Mouse (Mus musculus) urinary bladder, postnatal 10 days (tissue): ENCODE measurements around the gene Ywhae.
"Not testable (repeated sequence)": the region's sequence is repeated elsewhere in the genome, so short reads cannot be mapped to it uniquely, and the experiment has no call there.

ENCODE experiments used
- DNase-seq: peaks from one replicate; pipeline ENCODE4 v3.0.0; 2022; ENCODE audit warnings: low spot score

Ywhae gene

GRCm38 (mm10) chr11:75732434-75733226 lies at the start of gene Ywhae:
TSS of gene Ywhae (plus strand) at chr11:75732869.
- DNase-seq, result peak; percentile 65

DNA sequence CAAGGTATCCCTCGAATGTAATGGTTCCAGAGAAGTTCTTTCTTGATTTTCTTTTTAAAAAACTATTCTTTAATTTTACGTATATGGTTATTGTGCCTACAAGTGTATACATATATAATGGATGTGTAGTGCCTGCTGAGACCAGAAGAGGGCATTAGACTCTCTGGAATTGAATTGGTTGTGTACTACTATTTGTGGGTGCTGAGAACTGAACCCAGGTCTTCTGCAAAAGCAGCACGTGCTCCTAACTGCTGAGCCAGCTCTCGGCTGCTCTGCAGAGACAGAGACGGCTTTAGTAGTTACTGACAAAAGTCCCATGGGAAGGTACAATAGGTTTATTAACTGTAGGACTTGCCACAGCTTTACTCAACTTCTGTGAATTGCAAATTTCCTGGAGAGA lies 48.2 kb upstream of the Ywhae start:
- no peak for DNase-seq

DNA sequence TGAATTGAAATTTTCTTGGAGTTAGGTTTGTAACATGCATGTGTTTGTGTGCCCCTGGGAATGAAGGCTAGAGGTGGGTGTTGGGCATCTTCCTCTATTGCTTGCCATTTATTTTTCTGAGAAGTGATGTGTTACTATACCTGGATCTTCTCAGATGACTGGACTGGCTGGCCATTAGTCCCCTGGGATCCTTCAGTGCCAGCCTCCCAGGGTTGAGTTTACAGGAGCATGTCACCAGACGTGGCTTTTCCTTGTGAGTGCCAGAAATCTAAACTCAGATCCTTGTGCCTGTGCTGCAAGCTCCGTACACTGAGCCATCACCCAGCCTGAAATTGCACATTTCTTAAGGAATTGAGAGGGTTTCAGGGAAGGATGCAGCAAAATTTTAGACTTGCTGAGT lies 47.7 kb upstream of the Ywhae start:
- no peak for DNase-seq

- DNase-seq, result no peak
These were observed 45.2 kb upstream of the Ywhae start for GRCm38 (mm10) chr11:75687343-75687993.

DNA sequence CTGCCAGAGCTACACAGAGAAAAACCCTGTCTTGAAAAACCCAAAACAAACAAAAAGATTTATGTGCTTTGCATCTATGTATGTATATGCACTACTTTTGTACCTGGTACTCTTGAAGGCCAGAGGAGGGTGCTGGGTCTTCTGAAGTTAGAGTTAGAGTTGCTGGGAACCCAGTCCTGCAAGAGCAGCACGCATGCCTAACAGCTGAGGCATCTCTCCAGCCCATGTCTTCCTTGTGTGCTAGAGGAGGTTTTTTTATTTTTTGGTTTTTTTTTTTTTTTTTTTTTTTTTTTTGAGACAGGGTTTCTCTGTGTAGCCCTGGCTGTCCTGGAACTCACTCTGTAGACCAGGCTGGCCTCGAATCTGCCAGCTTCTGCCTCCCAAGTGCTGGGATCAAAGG lies 44.5 kb upstream of the Ywhae start:
- DNase-seq, result no peak

DNA sequence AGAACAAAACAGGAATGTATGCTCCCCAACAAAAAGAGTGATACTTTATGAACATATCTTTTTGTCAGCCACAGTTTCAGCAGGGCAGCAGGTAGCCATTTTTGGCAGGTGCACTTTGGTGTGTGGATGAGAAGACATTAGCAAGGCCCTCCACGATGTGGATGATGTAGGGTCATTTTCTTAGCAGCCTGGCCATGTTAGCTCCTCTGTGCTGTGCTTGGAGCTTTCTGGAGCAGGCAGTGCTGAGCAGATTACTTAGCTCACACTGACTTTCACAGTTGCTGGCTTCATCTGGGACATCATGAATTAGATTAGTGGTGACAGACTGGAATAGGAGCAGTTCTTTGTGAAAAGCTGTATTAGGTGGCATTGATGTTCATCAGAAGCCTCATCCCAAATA lies 42.7 kb upstream of the Ywhae start:
- no peak for DNase-seq

DNA sequence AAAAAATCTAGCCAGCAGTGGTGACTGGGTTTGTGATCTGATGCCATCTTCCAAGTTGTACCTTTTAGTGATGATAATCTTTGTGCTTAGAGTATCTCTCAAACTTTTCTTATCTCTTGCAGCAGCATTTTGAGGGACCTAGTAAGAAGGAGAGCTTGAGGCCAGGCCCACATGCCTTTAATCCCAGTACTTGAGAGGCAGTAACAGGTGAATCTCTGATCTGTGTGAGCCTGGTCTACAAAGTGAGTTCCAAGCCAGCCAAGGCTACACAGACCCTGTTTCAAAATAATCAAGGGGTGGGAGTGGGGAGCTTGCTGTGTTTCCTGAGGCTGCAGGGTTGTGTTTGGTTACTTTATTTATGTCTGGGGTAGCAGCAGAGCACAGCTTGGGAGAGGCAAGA lies 41.6 kb upstream of the Ywhae start:
- DNase-seq, result no peak

GRCm38 (mm10) chr11:75693570-75693969 lies 39.1 kb upstream of the Ywhae start:
- no peak for DNase-seq

DNA sequence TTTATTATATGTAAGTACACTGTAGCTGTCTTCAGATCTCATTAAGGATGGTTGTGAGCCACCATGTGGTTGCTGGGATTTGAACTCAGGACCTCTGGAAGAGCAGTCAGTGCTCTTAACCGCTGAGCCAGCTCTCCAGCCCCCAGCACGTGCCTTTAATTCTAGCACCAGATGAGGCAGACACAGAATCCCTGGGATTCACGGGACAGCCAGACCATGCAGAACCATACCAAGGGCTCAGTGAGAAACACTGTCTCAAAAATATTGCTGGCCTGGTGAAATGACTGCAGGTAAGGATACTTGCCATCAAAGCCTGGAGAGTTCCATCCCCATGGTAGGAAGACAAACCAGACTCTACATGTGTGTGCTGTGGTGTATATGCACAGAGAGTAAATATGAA lies 35.2 kb upstream of the Ywhae start:
- DNase-seq, result not testable (repeated sequence)

- DNase-seq, result no peak
These were observed 32.1 kb upstream of the Ywhae start for GRCm38 (mm10) chr11:75700557-75700956.

- DNase-seq, result no peak
These were observed 29.9 kb upstream of the Ywhae start for GRCm38 (mm10) chr11:75702761-75703160.

DNA sequence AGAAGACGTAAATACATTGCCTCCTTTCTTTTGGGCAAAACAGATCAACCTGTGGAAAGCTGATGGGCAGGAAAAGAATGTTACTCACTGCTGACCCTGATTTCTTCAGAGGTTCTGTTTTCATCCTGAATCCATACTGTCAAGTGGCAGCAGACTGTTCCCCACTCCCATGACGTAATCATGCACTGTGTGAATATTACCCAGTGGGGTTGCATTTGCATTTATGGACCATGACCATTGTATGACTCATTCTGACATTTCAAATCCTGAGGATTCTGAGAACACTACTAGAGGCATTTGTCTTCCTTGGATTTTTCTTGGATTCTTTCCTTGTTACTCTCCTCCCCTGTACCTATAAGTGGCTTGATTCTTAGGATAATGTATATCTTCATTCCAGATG lies 28.9 kb upstream of the Ywhae start:
- DNase-seq, result no peak

DNA sequence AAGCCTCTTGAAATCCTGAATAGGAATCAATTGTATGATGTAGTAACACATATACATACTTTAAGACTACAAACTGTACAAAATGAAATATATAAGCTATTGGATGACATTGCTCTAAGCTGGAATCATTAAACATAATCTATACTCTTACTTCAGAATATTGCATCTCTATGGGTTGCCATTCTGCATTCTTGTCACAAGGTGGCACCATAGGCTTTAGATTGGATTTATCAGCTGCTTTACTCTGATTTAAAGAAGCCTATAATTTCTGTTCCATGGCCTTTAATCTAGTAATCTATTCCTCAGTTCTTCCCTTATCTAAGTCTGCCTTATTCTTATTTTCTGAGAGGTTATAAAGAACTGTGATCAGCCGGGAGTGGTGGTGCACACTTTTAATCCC lies 18.7 kb upstream of the Ywhae start:
- no peak for DNase-seq

- DNase-seq, result no peak
These were observed 17.1 kb upstream of the Ywhae start for GRCm38 (mm10) chr11:75715556-75715955.

DNA sequence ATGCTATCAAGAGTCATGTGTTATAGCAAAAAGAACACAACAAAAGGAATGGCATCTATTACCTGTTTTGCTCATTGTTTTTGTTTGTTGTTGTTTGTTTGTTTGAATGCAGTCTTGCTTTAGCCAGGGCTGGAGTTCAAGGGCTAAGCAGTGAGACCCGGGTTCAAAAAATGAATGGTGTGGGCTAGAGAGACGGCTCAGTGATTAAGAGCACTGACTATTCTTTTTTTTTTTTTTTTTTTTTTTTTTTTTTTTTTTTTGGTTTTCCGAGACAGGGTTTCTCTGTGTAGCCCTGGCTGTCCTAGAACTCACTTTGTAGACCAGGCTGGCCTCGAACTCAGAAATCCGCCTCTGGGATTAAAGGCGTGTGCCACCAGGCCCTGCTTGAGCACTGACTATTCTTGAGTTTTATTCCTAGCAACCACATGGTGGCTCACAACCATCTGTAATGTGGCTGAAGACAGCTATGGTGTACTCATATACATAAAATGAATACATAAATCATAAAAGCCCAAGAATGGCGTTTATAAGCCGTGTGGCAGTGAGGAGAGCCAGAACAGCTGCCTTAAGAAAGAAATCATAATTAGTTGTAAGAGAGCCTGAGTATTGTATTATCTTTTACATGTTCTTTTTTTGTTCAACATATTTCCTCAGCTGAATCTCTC lies 15.9 kb upstream of the Ywhae start:
- DNase-seq, result no peak

GRCm38 (mm10) chr11:75722339-75722738 lies 10.3 kb upstream of the Ywhae start:
- no peak for DNase-seq

GRCm38 (mm10) chr11:75727168-75727567 lies 5.5 kb upstream of the Ywhae start:
- DNase-seq, result no peak

DNA sequence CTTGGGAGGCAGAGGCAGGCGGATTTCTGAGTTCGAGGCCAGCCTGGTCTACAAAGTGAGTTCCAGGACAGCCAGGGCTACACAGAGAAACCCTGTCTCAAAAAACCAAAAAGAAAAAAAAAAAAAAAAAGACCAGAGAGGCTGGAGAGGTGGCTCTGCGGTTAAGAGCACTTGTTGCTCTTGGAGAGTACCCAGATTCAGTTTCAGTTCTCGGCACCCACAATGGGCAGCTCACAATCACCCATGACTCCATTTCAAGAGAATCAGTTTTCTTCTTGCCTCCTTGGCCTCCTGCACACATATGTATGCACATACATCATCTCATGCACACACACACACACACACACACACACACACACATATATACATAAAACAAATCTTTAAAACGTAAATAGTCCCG lies 5.0 kb upstream of the Ywhae start:
- DNase-seq, result not testable (repeated sequence)

GRCm38 (mm10) chr11:75733227-75733940 lies 715 bp downstream of the Ywhae start:
- DNase-seq, result peak; percentile 26

DNA sequence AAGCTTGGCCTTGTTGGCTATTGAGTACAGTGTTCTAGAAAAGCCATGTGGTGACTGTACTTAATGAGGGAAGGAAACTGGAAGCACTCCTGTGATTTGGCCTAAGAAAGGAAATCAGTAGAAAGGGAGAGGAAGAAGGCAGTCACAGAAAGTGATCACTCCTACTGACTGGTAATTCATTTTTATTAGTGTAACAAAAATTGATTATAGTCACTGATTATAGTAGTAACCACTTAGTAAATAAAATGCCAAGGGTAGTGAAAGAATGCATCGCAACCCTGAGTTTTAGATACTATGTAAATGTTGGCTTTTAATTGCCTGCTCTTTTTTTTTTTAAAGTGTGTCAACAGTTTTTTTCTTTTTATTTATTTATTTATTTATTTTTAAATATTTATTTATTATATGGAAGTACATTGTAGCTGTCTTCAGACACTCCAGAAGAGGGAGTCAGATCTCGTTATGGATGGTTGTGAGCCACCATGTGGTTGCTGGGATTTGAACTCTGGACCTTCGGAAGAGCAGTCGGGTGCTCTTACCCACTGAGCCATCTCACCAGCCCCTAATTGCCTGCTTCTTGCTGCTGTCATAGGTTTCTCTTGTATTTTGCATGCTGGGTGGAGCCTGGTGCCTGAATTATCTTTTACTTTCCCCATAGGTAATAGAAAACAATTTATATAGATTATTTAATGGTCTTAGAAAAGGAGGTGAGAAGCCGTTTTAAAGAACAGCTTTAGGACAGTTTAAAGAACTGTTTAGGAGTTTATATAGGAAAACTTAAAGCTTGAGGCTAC lies 3.0 kb downstream of the Ywhae start:
- no peak for DNase-seq

DNA sequence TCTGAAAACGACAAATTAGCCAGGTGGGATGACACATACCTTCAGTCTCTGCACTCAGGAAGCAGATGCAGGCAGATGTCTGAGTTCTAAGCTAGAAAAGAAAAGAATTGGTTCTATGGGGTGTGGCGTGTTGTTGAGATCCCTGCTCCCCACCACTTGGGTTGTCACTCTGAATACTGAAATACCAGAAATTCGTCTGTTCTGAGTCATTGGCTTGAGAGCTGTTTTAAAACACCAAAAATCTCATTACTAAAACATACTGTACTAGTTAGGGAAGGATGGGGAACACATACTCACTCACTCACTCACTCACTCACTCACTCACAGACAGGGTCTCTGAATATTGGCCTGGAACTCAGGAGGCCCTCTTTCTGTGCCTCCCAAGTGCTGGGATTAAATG lies 4.3 kb downstream of the Ywhae start:
- DNase-seq, result no peak
